Mouse (Mus musculus): ENCODE data around the gene Ucp3.

GRCm38 (mm10) chr7:100533503-100533902 is 60.7 kb downstream of the Ucp3 start:
- TF ChIP-seq GATA1 (IDR thresholded peaks at IDR 0.05; ENCODE audit: low read length) (no peak), TAL1 (IDR thresholded peaks at IDR 0.05; ENCODE audit: low read length) (no peak)
